Mouse (Mus musculus): ENCODE results near the gene Paqr6. TPM values are rescaled to one million over a fixed set of nuclear protein-coding genes. Genes with fewer than 3 reads are reported as not detected.
"Not testable (repeated sequence)": the region's sequence is repeated elsewhere in the genome, so short reads cannot be mapped to it uniquely, and the experiment has no call there.

Paqr6 gene
- polyA plus RNA-seq, 1 experiment from 2014 or later = 8.5 TPM

DNA sequence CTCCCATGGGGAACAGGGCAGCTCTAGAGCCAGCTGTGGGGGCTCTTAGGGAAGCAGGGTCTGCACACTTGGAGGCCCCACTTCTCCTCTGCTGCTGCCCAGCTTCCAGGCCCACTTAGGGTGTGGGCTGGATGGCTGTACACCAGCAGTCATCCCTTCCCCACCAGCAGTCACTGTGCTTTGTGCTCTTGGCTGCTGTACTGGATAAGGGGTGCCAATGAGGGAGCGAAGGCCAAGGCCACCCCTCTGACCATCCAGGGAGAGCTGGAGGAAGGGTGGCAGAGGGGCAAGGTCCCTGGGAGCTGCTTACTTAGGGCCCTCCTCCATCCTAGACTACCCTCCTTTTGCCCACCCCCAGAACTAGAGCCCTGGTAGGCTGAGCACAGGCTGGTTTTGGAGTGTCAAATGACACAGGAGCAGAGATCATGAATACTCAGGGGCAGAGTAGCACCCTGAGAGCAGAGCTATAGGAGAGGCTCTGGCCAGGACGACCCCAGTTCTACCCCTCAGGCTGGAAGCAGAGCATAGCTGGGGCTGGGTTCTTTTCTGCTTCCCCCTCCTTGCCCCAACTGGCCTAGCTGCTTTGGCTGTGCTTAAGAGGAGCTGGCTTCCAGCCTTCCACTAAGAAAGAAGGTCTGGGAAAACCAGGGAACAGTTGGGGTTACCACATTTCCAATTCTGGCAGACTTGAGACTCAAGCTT, 2.6 kb upstream of the Paqr6 start:
- no peak for ATAC-seq (ENCODE audit: low FRiP score, low TSS enrichment)
- Histone ChIP-seq H3K27me3 (ENCODE audit: control insufficient read depth, insufficient read depth, low read length) (peaks cover 13% of the 10 kb centered on the region), H3K4me3 (ENCODE audit: low read length) (no peak overlapping the region), H3K27ac (ENCODE audit: low read depth, low read length) (no peak overlapping the region), H3K36me3 (ENCODE audit: control insufficient read depth, insufficient read depth, low read length) (peaks cover 57% of the 10 kb centered on the region), H3K9ac (ENCODE audit: low read depth, low read length) (no peak overlapping the region), H3K9me3 (ENCODE audit: control insufficient read depth, low read length) (no peaks in the 10 kb centered on the region), H3K4me1 (ENCODE audit: control insufficient read depth, insufficient read depth, low read length) (peaks cover 4% of the 10 kb centered on the region; the same call in 1 of the 2 replicates), H3K4me2 (replicated peaks; ENCODE audit: low read depth, low read length) (no peak overlapping the region)
- 82% methylated on average over 2 of the region's 2 CpGs for WGBS

DNA sequence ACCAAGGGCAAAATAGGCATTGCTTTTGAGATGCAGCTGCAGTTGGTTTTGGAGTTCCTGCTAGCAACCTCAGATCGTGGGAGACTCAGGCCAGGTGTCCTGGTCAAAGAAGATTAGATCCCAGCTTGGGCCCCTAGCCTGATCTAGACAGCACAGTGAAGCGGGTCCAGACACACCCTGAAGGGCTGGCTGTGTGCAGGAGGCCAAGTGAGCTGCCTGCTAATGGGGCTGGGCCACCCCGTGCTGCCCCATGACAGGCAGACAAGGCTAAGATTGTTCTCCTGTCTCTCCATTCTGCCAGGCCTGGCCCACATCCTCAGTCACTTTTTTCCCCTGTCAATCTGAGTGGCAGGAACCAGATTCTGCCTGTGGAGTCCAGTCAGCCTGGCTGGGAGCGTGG, 684 bp upstream of the Paqr6 start:
- 58% methylated on average over 4 of the region's 4 CpGs for WGBS
- ATAC-seq (ENCODE audit: low FRiP score, low TSS enrichment) = no peak
- no peak overlapping the region for H3K27ac ChIP-seq (ENCODE audit: low read depth, low read length)

GRCm38 (mm10) chr3:88365705-88366361, 1.4 kb downstream of the Paqr6 start:
- Histone ChIP-seq H3K4me1 (ENCODE audit: control insufficient read depth, insufficient read depth, low read length) (peaks cover 4% of the 10 kb centered on the region; the same call in 1 of the 2 replicates), H3K9me3 (ENCODE audit: control insufficient read depth, low read length) (peaks cover 7% of the 10 kb centered on the region; the same call in 1 of the 2 replicates), H3K4me3 (ENCODE audit: low read length) (peak overlapping the region; percentile 2; the same call in 1 of the 2 replicates), H3K4me2 (replicated peaks; ENCODE audit: low read depth, low read length) (0 out of 2 replicates have a peak overlapping the region, but pooled peaks have one; percentile 3), H3K36me3 (ENCODE audit: control insufficient read depth, insufficient read depth, low read length) (peaks cover 16% of the 10 kb centered on the region), H3K27me3 (ENCODE audit: control insufficient read depth, insufficient read depth, low read length) (peaks cover 13% of the 10 kb centered on the region), H3K27ac (ENCODE audit: low read depth, low read length) (no peak overlapping the region), H3K9ac (ENCODE audit: low read depth, low read length) (no peak overlapping the region)
- ATAC-seq (ENCODE audit: low FRiP score, low TSS enrichment) = no peak
- WGBS = 48% methylated on average over 34 of the region's 34 CpGs

More for the DNA sequence above, 684 bp upstream of the Paqr6 start:
- Histone ChIP-seq H3K9me3 (ENCODE audit: control insufficient read depth, low read length) (no peaks in the 10 kb centered on the region), H3K4me1 (ENCODE audit: control insufficient read depth, insufficient read depth, low read length) (peaks cover 4% of the 10 kb centered on the region; the same call in 1 of the 2 replicates), H3K9ac (ENCODE audit: low read depth, low read length) (no peak overlapping the region), H3K4me3 (ENCODE audit: low read length) (no peak overlapping the region), H3K4me2 (replicated peaks; ENCODE audit: low read depth, low read length) (no peak overlapping the region), H3K36me3 (ENCODE audit: control insufficient read depth, insufficient read depth, low read length) (peaks cover 38% of the 10 kb centered on the region), H3K27me3 (ENCODE audit: control insufficient read depth, insufficient read depth, low read length) (peaks cover 13% of the 10 kb centered on the region)

DNA sequence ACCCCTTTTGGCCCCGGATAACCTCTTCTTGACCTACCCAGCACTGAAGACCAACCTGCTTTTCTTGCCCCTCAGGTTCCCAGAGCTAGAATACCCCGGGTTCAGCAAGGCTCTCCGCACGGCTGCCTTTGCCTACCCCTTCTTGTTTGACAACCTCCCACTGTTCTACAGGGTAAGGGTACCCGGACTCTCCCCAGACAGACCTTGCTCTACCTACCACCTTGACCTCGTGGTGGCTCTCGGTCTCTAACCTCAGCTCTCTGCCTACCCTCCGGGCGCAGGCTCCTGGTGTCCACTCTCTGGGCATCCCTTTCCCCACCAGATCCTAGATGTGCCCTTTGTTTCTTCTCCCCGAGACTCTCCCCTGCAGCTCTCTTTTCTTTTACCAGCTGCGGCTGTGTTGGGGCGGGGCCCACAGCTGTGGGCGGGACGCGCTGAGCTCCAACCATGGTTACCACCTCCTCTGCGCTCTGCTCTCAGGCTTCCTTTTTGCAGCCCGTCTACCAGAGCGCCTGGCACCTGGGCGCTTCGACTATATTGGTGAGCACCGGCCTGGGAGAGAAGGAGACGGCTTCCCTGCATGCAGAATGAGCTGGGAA, 2.5 kb downstream of the Paqr6 start:
- H3K9ac ChIP-seq (ENCODE audit: low read depth, low read length); H3K4me3 ChIP-seq (ENCODE audit: low read length); H3K27ac ChIP-seq (ENCODE audit: low read depth, low read length); H3K9me3 ChIP-seq (ENCODE audit: control insufficient read depth, low read length); H3K36me3 ChIP-seq (ENCODE audit: control insufficient read depth, insufficient read depth, low read length); H3K4me1 ChIP-seq (ENCODE audit: control insufficient read depth, insufficient read depth, low read length): not testable (repeated sequence)
- 6% methylated on average over 21 of the region's 22 CpGs for WGBS
- H3K4me2 ChIP-seq (replicated peaks; ENCODE audit: low read depth, low read length) = peak overlapping the region; percentile 25; the same call in 1 of the 2 replicates
- ATAC-seq (ENCODE audit: low FRiP score, low TSS enrichment) = peak; percentile 62; the same call in 1 of the 2 replicates
- peaks cover 13% of the 10 kb centered on the region for H3K27me3 ChIP-seq (ENCODE audit: control insufficient read depth, insufficient read depth, low read length)

DNA sequence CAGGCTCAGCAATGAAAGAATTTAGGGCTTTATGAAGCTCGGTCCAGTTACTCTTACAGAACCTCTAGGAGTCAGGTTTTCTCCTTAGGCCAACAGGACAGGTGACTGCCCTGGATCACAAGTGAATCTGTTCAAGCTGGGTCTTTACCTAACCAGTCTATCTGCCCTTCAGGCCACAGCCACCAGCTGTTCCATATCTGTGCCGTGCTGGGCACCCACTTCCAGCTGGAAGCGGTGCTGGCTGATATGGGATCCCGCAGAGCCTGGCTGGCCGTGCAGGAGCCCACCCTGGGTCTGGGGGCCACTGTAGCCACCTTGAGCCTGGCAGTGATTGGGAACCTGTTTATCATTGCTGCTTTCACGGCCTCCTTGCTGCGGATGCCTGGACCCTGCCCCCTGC, 3.1 kb downstream of the Paqr6 start:
- H3K36me3 ChIP-seq (ENCODE audit: control insufficient read depth, insufficient read depth, low read length); H3K9ac ChIP-seq (ENCODE audit: low read depth, low read length); H3K4me3 ChIP-seq (ENCODE audit: low read length); H3K27ac ChIP-seq (ENCODE audit: low read depth, low read length); H3K4me2 ChIP-seq (replicated peaks; ENCODE audit: low read depth, low read length); ATAC-seq (ENCODE audit: low FRiP score, low TSS enrichment); H3K9me3 ChIP-seq (ENCODE audit: control insufficient read depth, low read length); H3K4me1 ChIP-seq (ENCODE audit: control insufficient read depth, insufficient read depth, low read length): not testable (repeated sequence)
- peaks cover 13% of the 10 kb centered on the region for H3K27me3 ChIP-seq (ENCODE audit: control insufficient read depth, insufficient read depth, low read length)
- WGBS = 49% methylated on average over 3 of the region's 7 CpGs

DNA sequence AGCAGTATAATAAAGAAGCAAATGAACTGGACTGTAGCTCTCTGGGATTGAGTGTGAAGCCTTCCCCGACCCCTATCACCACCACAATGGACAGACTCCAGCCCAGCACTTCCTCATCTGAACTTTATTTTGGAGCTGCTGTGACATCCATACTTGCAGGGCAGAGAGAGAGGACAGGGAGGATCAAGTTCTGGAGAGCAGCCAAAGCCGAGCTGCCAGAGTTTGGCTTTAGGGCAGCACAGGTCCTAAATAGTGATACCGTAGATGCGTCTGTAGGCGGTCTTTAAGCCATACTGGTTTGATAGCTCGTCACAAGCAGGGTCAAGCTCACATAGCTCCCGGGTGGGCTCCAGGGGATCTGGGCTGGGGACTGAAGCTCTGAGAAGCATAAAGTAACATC, 4.1 kb downstream of the Paqr6 start:
- WGBS = 82% methylated on average over 7 of the region's 7 CpGs
- not testable (repeated sequence) for H3K4me2 ChIP-seq (replicated peaks; ENCODE audit: low read depth, low read length); ATAC-seq (ENCODE audit: low FRiP score, low TSS enrichment); H3K27ac ChIP-seq (ENCODE audit: low read depth, low read length); H3K4me1 ChIP-seq (ENCODE audit: control insufficient read depth, insufficient read depth, low read length); H3K9ac ChIP-seq (ENCODE audit: low read depth, low read length); H3K36me3 ChIP-seq (ENCODE audit: control insufficient read depth, insufficient read depth, low read length); H3K4me3 ChIP-seq (ENCODE audit: low read length); H3K9me3 ChIP-seq (ENCODE audit: control insufficient read depth, low read length)
- H3K27me3 ChIP-seq (ENCODE audit: control insufficient read depth, insufficient read depth, low read length) = peaks cover 13% of the 10 kb centered on the region

DNA sequence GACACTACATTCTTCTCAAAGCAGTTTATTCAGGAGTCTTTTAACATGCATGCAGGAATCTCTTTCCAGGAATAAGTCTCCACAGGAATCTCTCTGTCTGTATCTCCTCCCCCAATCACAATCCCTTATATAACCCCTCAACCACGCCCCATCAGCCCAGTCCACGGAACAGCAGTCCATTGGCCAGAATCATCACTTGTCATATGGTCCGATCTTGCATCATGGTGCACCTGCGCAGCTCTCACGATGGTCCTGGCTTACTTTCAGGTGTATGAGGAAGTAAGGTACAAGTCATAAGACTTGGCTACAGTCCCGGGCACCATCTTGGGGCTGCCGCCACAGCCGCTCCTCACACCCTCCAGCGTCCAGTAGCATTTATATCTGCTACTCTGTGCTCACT, 8.3 kb downstream of the Paqr6 start, which contains the start of gene Bglap3:
Bglap3 (minus strand) TSS at position 101 of the 400 bp plus-strand sequence.
- not testable (repeated sequence) for H3K9me3 ChIP-seq (ENCODE audit: control insufficient read depth, low read length); H3K4me1 ChIP-seq (ENCODE audit: control insufficient read depth, insufficient read depth, low read length)
- 91% methylated on average over 9 of the region's 9 CpGs for WGBS

DNA sequence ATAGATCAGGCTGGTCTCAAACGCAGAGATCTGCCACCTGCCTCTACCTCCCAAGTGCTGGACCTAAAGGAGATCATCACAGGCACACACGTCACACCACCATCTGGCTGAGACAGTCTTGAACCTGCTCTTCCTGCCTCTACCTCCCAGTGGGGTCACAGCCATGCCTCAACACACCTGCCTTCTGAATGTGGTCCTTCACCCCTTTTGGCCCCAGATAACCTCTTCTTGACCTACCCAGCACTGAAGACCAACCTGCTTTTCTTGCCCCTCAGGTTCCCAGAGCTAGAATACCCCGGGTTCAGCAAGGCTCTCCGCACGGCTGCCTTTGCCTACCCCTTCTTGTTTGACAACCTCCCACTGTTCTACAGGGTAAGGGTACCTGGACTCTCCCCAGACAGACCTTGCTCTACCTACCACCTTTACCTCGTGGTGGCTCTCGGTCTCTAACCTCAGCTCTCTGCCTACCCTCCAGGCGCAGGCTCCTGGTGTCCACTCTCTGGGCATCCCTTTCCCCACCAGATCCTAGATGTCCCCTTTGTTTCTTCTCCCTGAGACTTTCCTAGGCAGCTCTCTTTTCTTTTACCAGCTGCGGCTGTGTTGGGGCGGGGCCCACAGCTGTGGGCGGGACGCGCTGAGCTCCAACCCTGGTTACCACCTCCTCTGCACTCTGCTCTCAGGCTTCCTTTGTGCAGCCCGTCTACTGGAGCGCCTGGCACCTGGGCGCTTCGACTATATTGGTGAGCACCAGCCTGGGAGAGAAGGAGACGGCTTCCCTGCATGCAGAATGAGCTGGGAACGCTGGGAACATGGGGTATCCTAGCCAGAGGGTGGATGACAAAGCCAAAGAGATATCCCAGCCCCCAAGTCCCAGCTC, 11.6 kb downstream of the Paqr6 start:
- Histone ChIP-seq H3K4me2 (replicated peaks; ENCODE audit: low read depth, low read length) (peak overlapping the region; percentile 35; the same call in 1 of the 2 replicates), H3K27ac (ENCODE audit: low read depth, low read length) (peak overlapping the region; percentile 55; the same call in 1 of the 2 replicates), H3K9ac (ENCODE audit: low read depth, low read length) (peak overlapping the region; percentile 18; the same call in 1 of the 2 replicates), H3K4me3 (ENCODE audit: low read length) (peak overlapping the region; percentile 9; the same call in 1 of the 2 replicates)
- H3K36me3 ChIP-seq (ENCODE audit: control insufficient read depth, insufficient read depth, low read length); H3K9me3 ChIP-seq (ENCODE audit: control insufficient read depth, low read length); H3K27me3 ChIP-seq (ENCODE audit: control insufficient read depth, insufficient read depth, low read length); H3K4me1 ChIP-seq (ENCODE audit: control insufficient read depth, insufficient read depth, low read length): not testable (repeated sequence)
- 9% methylated on average over 17 of the region's 19 CpGs for WGBS
- peak; percentile 90 for ATAC-seq (ENCODE audit: low FRiP score, low TSS enrichment)

More for the DNA sequence above, 8.3 kb downstream of the Paqr6 start, which contains the start of gene Bglap3:
- not testable (repeated sequence) for H3K27me3 ChIP-seq (ENCODE audit: control insufficient read depth, insufficient read depth, low read length); H3K4me3 ChIP-seq (ENCODE audit: low read length); ATAC-seq (ENCODE audit: low FRiP score, low TSS enrichment); H3K27ac ChIP-seq (ENCODE audit: low read depth, low read length); H3K36me3 ChIP-seq (ENCODE audit: control insufficient read depth, insufficient read depth, low read length); H3K9ac ChIP-seq (ENCODE audit: low read depth, low read length); H3K4me2 ChIP-seq (replicated peaks; ENCODE audit: low read depth, low read length)

All from kidney, embryonic 14.5 days (tissue).